Mouse (Mus musculus) brain, embryonic 14.5 days (tissue): ENCODE measurements at regions not wholly inside any gene's neighbourhood (a gene's known extent, or its start where the extent isn't known, plus 50 kb on each side); places are given as distances from the start of the nearest gene placed in this dataset.

Source experiments
- CTCF ChIP-seq: fragments of 200-500 bp; IDR thresholded peaks from 2 replicates; pipeline ENCODE4 v1.5.1; 2012; ENCODE audit warnings: inconsistent platforms, mild to moderate bottlenecking, moderate library complexity, borderline replicate concordance; ENCODE audit not compliant: insufficient read depth, insufficient read length; ENCODE audit errors: extremely low read depth
- POLR2A ChIP-seq: fragments of 200-500 bp; IDR thresholded peaks from 2 replicates; pipeline ENCODE4 v1.6.1; 2012; ENCODE audit warnings: mild to moderate bottlenecking, inconsistent platforms, borderline replicate concordance; ENCODE audit not compliant: poor library complexity, insufficient read depth, insufficient read length, severe bottlenecking; ENCODE audit errors: extremely low read depth

GRCm38 (mm10) chr13:102576871-102577662 lies 116.3 kb upstream of the Cd180 start:
- TF ChIP-seq CTCF = no peak
- TF ChIP-seq POLR2A = no peak
